Mouse (Mus musculus): Measurements from ENCODE around the gene Lgalsl. TPM values are rescaled to one million over a fixed set of nuclear protein-coding genes. Genes with fewer than 3 reads are reported as not detected.

Gene Lgalsl
- polyA plus RNA-seq, 1 experiment from 2014 or later: 31.3 TPM

GRCm38 (mm10) chr11:20858921-20859668 is 28.2 kb upstream of the Lgalsl start:
- ATAC-seq (replicated peaks; ENCODE audit: low FRiP score, low read depth) (peak; percentile 79), DNase-seq (ENCODE audit: low spot score) (peak; percentile 90)
- peak overlapping the region; percentile 93 for H3K27ac ChIP-seq
- no peaks in the 10 kb centered on the region for H3K27me3 ChIP-seq (ENCODE audit: insufficient read depth, low read length)
- no peak overlapping the region for H3K4me3 ChIP-seq (replicated peaks; ENCODE audit: low read depth, low read length)
- H3K36me3 ChIP-seq (ENCODE audit: insufficient read depth, low read length): no peaks in the 10 kb centered on the region
- peak overlapping the region; percentile 33 for H3K4me2 ChIP-seq (ENCODE audit: low read length)
- 7% methylated on average over 9 of the region's 9 CpGs for WGBS
- no peaks in the 10 kb centered on the region for H3K4me1 ChIP-seq (replicated peaks; ENCODE audit: insufficient read depth, low read length)
- H3K9me3 ChIP-seq (replicated peaks; ENCODE audit: low read length): no peaks in the 10 kb centered on the region
- H3K9ac ChIP-seq (ENCODE audit: low read depth, low read length): no peak overlapping the region
- TF ChIP-seq CTCF (IDR thresholded peaks at IDR 0.05; ENCODE audit: low read depth): no peak

GRCm38 (mm10) chr11:20857921-20858320 is 27.1 kb upstream of the Lgalsl start:
- Histone ChIP-seq H3K4me3 (replicated peaks; ENCODE audit: low read depth, low read length) (no peak overlapping the region), H3K9ac (ENCODE audit: low read depth, low read length) (no peak overlapping the region), H3K4me1 (replicated peaks; ENCODE audit: insufficient read depth, low read length) (no peaks in the 10 kb centered on the region), H3K27ac (no peak overlapping the region; the same call in 1 of the 2 replicates), H3K27me3 (ENCODE audit: insufficient read depth, low read length) (no peaks in the 10 kb centered on the region), H3K4me2 (ENCODE audit: low read length) (no peak overlapping the region), H3K9me3 (replicated peaks; ENCODE audit: low read length) (no peaks in the 10 kb centered on the region), H3K36me3 (ENCODE audit: insufficient read depth, low read length) (no peaks in the 10 kb centered on the region)
- no peak for TF ChIP-seq CTCF (IDR thresholded peaks at IDR 0.05; ENCODE audit: low read depth)
- ATAC-seq (replicated peaks; ENCODE audit: low FRiP score, low read depth) (no peak), DNase-seq (ENCODE audit: low spot score) (no peak)
- 89% methylated on average over 4 of the region's 4 CpGs for WGBS

GRCm38 (mm10) chr11:20854032-20854741 is 23.3 kb upstream of the Lgalsl start:
- Histone ChIP-seq H3K4me1 (replicated peaks; ENCODE audit: insufficient read depth, low read length) (no peaks in the 10 kb centered on the region), H3K36me3 (ENCODE audit: insufficient read depth, low read length) (no peaks in the 10 kb centered on the region), H3K4me2 (ENCODE audit: low read length) (no peak overlapping the region), H3K27me3 (ENCODE audit: insufficient read depth, low read length) (no peaks in the 10 kb centered on the region), H3K9me3 (replicated peaks; ENCODE audit: low read length) (no peaks in the 10 kb centered on the region), H3K27ac (no peak overlapping the region), H3K9ac (ENCODE audit: low read depth, low read length) (no peak overlapping the region), H3K4me3 (replicated peaks; ENCODE audit: low read depth, low read length) (no peak overlapping the region)
- ATAC-seq (replicated peaks; ENCODE audit: low FRiP score, low read depth): no peak
- 64% methylated on average over 4 of the region's 4 CpGs for WGBS
- DNase-seq (ENCODE audit: low spot score): peak; percentile 50
- TF ChIP-seq CTCF (IDR thresholded peaks at IDR 0.05; ENCODE audit: low read depth): no peak

- DNase-seq (ENCODE audit: low spot score) (no peak), ATAC-seq (replicated peaks; ENCODE audit: low FRiP score, low read depth) (no peak)
- 95% methylated on average over 1 of the region's 1 CpGs for WGBS
- H3K4me1 ChIP-seq (replicated peaks; ENCODE audit: insufficient read depth, low read length): no peaks in the 10 kb centered on the region
- no peak overlapping the region for H3K4me2 ChIP-seq (ENCODE audit: low read length)
- H3K4me3 ChIP-seq (replicated peaks; ENCODE audit: low read depth, low read length): no peak overlapping the region
- H3K9ac ChIP-seq (ENCODE audit: low read depth, low read length): no peak overlapping the region
- no peak for TF ChIP-seq CTCF (IDR thresholded peaks at IDR 0.05; ENCODE audit: low read depth)
- no peaks in the 10 kb centered on the region for H3K9me3 ChIP-seq (replicated peaks; ENCODE audit: low read length)
- no peaks in the 10 kb centered on the region for H3K36me3 ChIP-seq (ENCODE audit: insufficient read depth, low read length)
- H3K27me3 ChIP-seq (ENCODE audit: insufficient read depth, low read length): no peaks in the 10 kb centered on the region
- no peak overlapping the region for H3K27ac ChIP-seq
Observed at GRCm38 (mm10) chr11:20850196-20850595, 19.3 kb upstream of the Lgalsl start.

DNA sequence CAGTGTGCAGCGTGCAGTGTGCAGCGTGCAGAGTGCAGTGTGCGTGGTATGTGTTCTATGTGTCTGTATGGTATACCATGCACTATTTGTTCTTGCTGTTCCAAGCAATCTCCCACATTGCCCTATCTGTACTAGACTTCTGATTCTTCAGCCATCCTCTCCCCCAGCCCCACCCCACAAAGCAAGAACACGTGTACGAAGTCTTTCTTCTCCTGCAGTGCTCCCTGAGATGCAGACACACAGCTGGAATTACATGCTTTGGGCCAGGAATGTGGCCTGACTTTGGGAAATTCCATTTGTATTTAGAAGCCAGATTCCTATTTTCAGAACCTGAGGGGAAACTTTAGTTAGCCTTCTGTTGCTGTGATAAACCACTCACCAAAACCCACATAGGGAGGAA is 18.5 kb upstream of the Lgalsl start:
- Histone ChIP-seq H3K9me3 (replicated peaks; ENCODE audit: low read length) (no peaks in the 10 kb centered on the region), H3K27ac (no peak overlapping the region), H3K4me2 (ENCODE audit: low read length) (no peak overlapping the region), H3K9ac (ENCODE audit: low read depth, low read length) (no peak overlapping the region), H3K4me1 (replicated peaks; ENCODE audit: insufficient read depth, low read length) (no peaks in the 10 kb centered on the region), H3K4me3 (replicated peaks; ENCODE audit: low read depth, low read length) (no peak overlapping the region), H3K36me3 (ENCODE audit: insufficient read depth, low read length) (no peaks in the 10 kb centered on the region), H3K27me3 (ENCODE audit: insufficient read depth, low read length) (no peaks in the 10 kb centered on the region)
- peak; percentile 34 for DNase-seq (ENCODE audit: low spot score)
- ATAC-seq (replicated peaks; ENCODE audit: low FRiP score, low read depth): no peak
- TF ChIP-seq CTCF (IDR thresholded peaks at IDR 0.05; ENCODE audit: low read depth): no peak
- 77% methylated on average over 5 of the region's 5 CpGs for WGBS

DNA sequence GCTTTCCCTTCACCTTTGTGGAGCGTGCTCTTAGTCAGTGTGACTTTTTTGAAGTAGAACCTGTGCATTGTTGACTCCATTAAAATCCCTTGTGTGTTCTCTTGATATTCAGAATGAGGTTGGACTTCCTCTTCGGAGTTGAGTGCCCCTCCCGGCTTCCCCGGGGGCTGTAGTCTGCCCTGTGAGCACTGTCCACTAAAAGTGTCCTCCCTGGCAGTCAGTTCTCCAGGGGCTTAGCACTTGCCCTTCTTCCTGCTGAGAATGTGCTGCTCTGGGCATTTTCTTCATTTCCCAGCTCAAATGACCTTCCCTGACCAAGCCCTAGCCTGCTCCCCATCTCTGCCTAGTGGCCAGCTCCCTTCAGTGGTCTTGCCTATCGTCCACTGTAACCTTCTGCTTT is 6.5 kb upstream of the Lgalsl start:
- no peak for DNase-seq (ENCODE audit: low spot score)

More for the DNA sequence above, 6.5 kb upstream of the Lgalsl start:
- ATAC-seq (replicated peaks; ENCODE audit: low FRiP score, low read depth): no peak
- Histone ChIP-seq H3K27me3 (ENCODE audit: insufficient read depth, low read length) (no peaks in the 10 kb centered on the region), H3K4me3 (replicated peaks; ENCODE audit: low read depth, low read length) (no peak overlapping the region), H3K4me2 (ENCODE audit: low read length) (no peak overlapping the region), H3K9ac (ENCODE audit: low read depth, low read length) (no peak overlapping the region), H3K9me3 (replicated peaks; ENCODE audit: low read length) (no peaks in the 10 kb centered on the region), H3K36me3 (ENCODE audit: insufficient read depth, low read length) (no peaks in the 10 kb centered on the region), H3K27ac (no peak overlapping the region), H3K4me1 (replicated peaks; ENCODE audit: insufficient read depth, low read length) (peaks cover 13% of the 10 kb centered on the region)
- 73% methylated on average over 5 of the region's 5 CpGs for WGBS
- TF ChIP-seq CTCF (IDR thresholded peaks at IDR 0.05; ENCODE audit: low read depth): no peak

Measured in kidney, postnatal 0 days (tissue).